Mouse (Mus musculus) liver, embryonic 16.5 days (tissue): ENCODE data around the gene Ifitm3. TPM values are rescaled to one million over a fixed set of nuclear protein-coding genes. Genes with fewer than 3 reads are reported as not detected.

Experiments
- ATAC-seq: fragments of 200-750 bp; cut with Nextera tagmentation; 2 replicates; pipeline ENCODE4 v1.8.0; 2017; ENCODE audit warnings: low read depth, mild to moderate bottlenecking, moderate number of reproducible peaks, moderate library complexity
- H3K27ac ChIP-seq: fragments of 300-500 bp; sonication (generic); 2 replicates; pipeline ENCODE4 v1.5.1; 2014; ENCODE audit warnings: mild to moderate bottlenecking, low read length
- H3K27me3 ChIP-seq: fragments of 300-500 bp; sonication (generic); 2 replicates; pipeline ENCODE4 v1.6.1; 2014; ENCODE audit warnings: low read depth, low read length, mixed read lengths; ENCODE audit not compliant: control insufficient read depth, insufficient read depth
- H3K36me3 ChIP-seq: fragments of 300-500 bp; sonication (generic); 2 replicates; pipeline ENCODE4 v1.6.1; 2014; ENCODE audit warnings: mild to moderate bottlenecking; ENCODE audit not compliant: control insufficient read depth, insufficient read depth
- H3K4me1 ChIP-seq: fragments of 300-500 bp; sonication (generic); 2 replicates; pipeline ENCODE4 v1.6.1; 2014; ENCODE audit warnings: low read depth, low read length, mixed read lengths; ENCODE audit not compliant: control insufficient read depth
- H3K4me2 ChIP-seq: fragments of 300-500 bp; sonication (generic); 2 replicates; pipeline ENCODE4 v1.6.1; 2014; ENCODE audit warnings: low read depth, low read length, mixed read lengths
- H3K4me3 ChIP-seq: fragments of 300-500 bp; sonication (generic); 2 replicates; pipeline ENCODE4 v1.5.1; 2014; ENCODE audit warnings: low read depth, mild to moderate bottlenecking, low read length
- H3K9ac ChIP-seq: fragments of 300-500 bp; sonication (generic); 2 replicates; pipeline ENCODE4 v1.6.1; 2014; ENCODE audit warnings: low read depth, low read length
- H3K9me3 ChIP-seq: fragments of 300-500 bp; sonication (generic); replicated peaks from 2 replicates; pipeline ENCODE4 v1.6.1; 2016; ENCODE audit warnings: low read length; ENCODE audit not compliant: control insufficient read depth
- WGBS: fragments of 180-500 bp; shearing (Covaris S2); extraction: QIAGEN DNeasy Blood & Tissue Kit; methylation state at CpG from one replicate; pipeline ENCODE4 v1.1.7; 2014; ENCODE audit not compliant: insufficient replicate concordance; 5-methylcytosine and 5-hydroxymethylcytosine counted together
- polyA plus RNA-seq: library from polyadenylated mRNA; unstranded; fragments of >200 nt; fragmentation: Nextera tagmentation; extraction: Ambion mirVana; gene quantifications from 2 replicates; pipeline ENCODE4 v1.2.1, GENCODE M21; 2015

Gene Ifitm3
- polyA plus RNA-seq, 1 experiment from 2014 or later = 76.2 TPM

- Histone ChIP-seq H3K4me3 (no peak overlapping the region), H3K4me1 (peaks cover 24% of the 10 kb centered on the region), H3K9ac (no peak overlapping the region), H3K4me2 (no peak overlapping the region), H3K36me3 (no peaks in the 10 kb centered on the region), H3K27me3 (no peaks in the 10 kb centered on the region), H3K9me3 (no peaks in the 10 kb centered on the region), H3K27ac (no peak overlapping the region)
- 62% methylated on average over 2 of the region's 2 CpGs for WGBS
- ATAC-seq = no peak
Observed at GRCm38 (mm10) chr7:141049326-141049725, 38.8 kb upstream of the Ifitm3 start.

- peaks cover 26% of the 10 kb centered on the region for H3K4me1 ChIP-seq
- peak overlapping the region; percentile 83 for H3K4me2 ChIP-seq
- WGBS = 4% methylated on average over 21 of the region's 21 CpGs
- ATAC-seq = peak; percentile 83
- no peaks in the 10 kb centered on the region for H3K27me3 ChIP-seq
- H3K9me3 ChIP-seq = no peaks in the 10 kb centered on the region
- no peaks in the 10 kb centered on the region for H3K36me3 ChIP-seq
- H3K4me3 ChIP-seq = peak overlapping the region; percentile 53
- peak overlapping the region; percentile 71 for H3K27ac ChIP-seq
- H3K9ac ChIP-seq = peak overlapping the region; percentile 47
Observed at GRCm38 (mm10) chr7:141048226-141049218, 38.0 kb upstream of the Ifitm3 start.

DNA sequence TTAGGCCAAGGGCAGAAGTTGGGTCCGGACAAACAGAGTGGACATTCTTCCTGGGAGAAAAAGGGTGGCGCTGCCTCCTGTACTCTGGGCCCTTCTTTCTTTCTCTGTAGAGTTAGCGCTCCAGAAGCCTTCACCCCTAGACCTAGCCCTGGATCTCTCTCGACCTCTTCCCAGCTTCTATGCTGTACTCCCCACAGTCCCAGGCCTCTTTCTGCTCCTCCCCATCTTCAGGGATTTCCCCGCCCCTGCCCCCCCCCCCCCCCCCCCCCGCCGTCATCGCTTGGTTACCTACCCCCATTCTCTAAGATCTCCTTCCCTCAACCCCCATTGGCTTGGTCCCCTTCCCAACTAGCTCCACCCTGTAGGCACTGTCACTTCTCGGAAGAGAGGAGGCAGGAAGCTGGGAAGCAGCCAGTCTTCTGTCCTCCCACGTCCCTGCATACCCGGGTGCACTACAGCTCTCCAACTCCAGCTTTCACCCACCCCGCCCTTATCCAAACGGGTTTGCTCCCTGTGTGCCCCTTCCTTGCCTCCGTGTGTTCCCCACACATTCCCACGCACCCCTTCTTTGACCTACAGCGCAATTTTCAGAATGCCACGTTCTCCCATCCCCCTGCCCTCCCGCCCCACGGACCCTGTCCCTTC is 37.1 kb upstream of the Ifitm3 start:
- Histone ChIP-seq H3K27me3 (no peaks in the 10 kb centered on the region), H3K4me2 (peak overlapping the region; percentile 83), H3K36me3 (no peaks in the 10 kb centered on the region), H3K27ac (peak overlapping the region; percentile 76), H3K4me1 (peaks cover 35% of the 10 kb centered on the region), H3K9ac (peak overlapping the region; percentile 47), H3K4me3 (peak overlapping the region; percentile 53), H3K9me3 (no peaks in the 10 kb centered on the region)
- peak; percentile 70 for ATAC-seq
- 9% methylated on average over 15 of the region's 19 CpGs for WGBS

DNA sequence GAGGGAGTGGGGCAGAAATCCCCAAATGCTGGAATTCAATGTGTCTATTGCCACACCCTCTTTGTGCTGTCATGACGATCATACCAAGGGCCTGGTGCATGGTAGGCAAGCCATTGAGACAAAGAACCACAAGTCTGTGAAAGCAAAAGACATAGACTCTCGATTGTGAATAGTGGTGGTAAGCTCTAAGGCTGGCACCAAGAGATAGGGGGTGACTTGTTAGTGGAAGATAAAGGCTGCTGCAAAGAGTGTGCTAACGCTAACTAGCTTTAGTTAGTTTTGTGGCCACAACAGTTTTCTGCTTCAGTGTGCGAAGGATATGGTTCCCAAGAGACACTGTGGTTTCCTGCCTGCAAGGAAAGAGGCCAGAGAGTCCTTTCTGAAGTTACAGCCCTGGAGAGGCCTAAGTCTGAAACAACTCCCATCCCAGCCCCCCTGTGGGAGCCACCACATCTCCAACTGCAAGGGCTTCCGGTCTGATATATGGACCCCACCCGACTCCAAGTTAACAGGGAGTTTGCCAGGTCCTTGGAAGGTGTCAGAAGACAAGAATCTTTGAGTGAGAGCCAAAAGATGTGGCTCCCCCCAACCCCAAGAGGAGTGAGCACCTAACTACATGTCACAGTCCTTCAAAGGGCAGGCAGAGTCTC is 36.5 kb upstream of the Ifitm3 start:
- peak overlapping the region; percentile 76 for H3K27ac ChIP-seq
- no peaks in the 10 kb centered on the region for H3K27me3 ChIP-seq
- WGBS = 21% methylated on average over 6 of the region's 6 CpGs
- H3K36me3 ChIP-seq = no peaks in the 10 kb centered on the region
- peak overlapping the region; percentile 19; the same call in 1 of the 2 replicates for H3K9ac ChIP-seq
- H3K4me3 ChIP-seq = peak overlapping the region; percentile 53; the same call in 1 of the 2 replicates
- peaks cover 39% of the 10 kb centered on the region for H3K4me1 ChIP-seq
- no peaks in the 10 kb centered on the region for H3K9me3 ChIP-seq
- ATAC-seq = peak; percentile 54
- peak overlapping the region; percentile 83 for H3K4me2 ChIP-seq

GRCm38 (mm10) chr7:141042539-141042938 is 32.0 kb upstream of the Ifitm3 start:
- WGBS = 15% methylated on average over 4 of the region's 4 CpGs
- H3K4me2 ChIP-seq = peak overlapping the region; percentile 12; the same call in 1 of the 2 replicates
- H3K4me1 ChIP-seq = peaks cover 48% of the 10 kb centered on the region

DNA sequence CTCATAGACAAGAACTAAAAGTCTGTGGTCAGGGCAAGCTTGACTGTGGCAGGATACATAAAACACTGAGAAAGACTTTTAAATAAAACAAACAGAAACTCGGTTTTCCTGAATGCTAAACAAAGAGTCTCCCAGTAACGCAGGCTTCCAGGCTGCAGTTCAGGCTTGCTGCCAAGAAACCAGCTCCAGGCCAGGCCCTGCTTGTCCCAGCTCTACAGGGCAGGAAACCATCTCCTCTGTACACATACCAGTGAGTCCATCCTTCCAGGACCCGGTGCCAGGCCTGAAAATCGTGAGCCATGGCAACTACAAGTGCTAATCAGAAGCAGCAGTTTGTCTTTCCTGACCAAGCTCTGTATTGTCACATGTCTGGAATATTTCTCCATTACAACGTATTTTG is 31.1 kb upstream of the Ifitm3 start:
- Histone ChIP-seq H3K9ac (no peak overlapping the region), H3K36me3 (no peaks in the 10 kb centered on the region), H3K4me1 (peaks cover 40% of the 10 kb centered on the region), H3K9me3 (no peaks in the 10 kb centered on the region), H3K27ac (peak overlapping the region; percentile 35; the same call in 1 of the 2 replicates), H3K27me3 (no peaks in the 10 kb centered on the region), H3K4me3 (no peak overlapping the region), H3K4me2 (no peak overlapping the region)
- 31% methylated on average over 5 of the region's 5 CpGs for WGBS
- ATAC-seq = no peak; the same call in 1 of the 2 replicates

More at GRCm38 (mm10) chr7:141042539-141042938, 32.0 kb upstream of the Ifitm3 start:
- H3K27ac ChIP-seq = peak overlapping the region; percentile 65
- H3K36me3 ChIP-seq = no peaks in the 10 kb centered on the region
- H3K4me3 ChIP-seq = no peak overlapping the region
- H3K27me3 ChIP-seq = no peaks in the 10 kb centered on the region
- no peaks in the 10 kb centered on the region for H3K9me3 ChIP-seq
- ATAC-seq = peak; percentile 57
- H3K9ac ChIP-seq = no peak overlapping the region

DNA sequence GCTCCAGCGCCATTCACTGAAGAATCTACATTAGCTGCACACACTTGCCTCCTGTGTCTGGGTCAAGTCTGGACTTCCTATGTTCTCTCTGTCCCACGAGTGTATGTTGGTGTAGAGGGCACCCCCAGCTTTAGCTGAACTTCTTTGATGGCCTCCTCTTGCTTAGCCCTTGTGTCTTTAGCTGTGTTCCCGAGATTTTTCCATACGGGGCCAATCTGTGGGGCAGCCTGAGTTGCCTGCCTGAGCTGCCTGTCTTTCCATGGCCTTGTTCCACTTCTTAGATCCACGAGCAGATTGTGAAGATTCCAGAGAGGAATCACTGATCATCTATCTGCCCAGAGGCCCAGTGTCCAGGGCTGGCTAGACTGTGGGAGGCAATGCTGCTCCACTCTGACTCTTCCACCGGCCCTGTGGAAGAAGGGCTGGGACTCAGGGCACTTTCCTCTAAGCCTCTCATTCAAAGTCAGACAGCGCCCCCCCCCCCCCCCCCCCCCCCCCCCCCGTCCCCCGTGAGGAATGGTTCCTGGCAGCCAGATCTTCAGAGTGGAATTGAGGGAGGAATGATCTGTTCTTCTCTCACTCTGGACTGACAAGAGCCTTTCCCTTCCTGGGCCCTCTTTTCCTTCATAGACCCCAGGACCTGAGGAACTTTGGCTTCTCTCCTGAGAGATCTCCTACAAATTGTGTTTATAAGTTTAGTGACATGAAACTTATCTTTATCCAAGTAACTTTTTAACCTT is 30.5 kb upstream of the Ifitm3 start:
- Histone ChIP-seq H3K9ac (no peak overlapping the region), H3K4me1 (peaks cover 36% of the 10 kb centered on the region), H3K36me3 (no peaks in the 10 kb centered on the region), H3K9me3 (no peaks in the 10 kb centered on the region), H3K4me3 (no peak overlapping the region), H3K27me3 (no peaks in the 10 kb centered on the region), H3K27ac (peak overlapping the region; percentile 4; the same call in 1 of the 2 replicates), H3K4me2 (no peak overlapping the region)
- ATAC-seq = no peak
- 63% methylated on average over 6 of the region's 9 CpGs for WGBS

DNA sequence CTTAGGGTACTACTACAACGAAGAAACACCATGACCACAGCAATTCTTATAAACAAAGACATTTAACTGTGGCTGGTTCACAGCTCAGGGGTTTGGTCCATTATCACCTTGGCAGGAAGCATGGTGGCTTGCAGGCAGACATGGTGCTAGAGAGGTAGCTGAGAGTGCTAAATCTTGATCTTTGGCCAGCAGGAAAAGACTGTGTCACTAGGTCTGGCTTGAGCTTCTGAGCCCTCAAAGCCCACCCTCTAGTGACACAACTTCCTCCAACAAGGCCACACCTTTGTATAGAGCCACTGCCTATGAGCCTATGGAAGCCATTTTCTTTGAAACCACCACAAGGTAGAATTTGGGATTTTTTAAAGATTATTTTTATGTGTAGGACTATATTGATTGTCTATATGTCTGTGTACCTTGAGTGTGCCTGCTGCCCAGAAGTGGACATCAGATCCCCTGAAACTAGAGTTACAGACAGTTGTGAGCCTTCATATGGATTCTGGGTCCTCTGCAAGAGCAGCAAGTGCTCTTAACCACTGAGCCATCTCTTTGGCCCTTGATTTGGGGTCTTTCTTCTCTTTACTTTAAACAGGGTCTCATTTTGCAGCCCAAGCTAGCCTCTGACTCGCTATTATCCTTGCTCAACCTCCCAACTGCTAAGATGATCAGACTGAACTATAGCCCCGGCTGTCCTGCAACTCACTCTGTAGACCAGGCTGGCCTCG is 29.0 kb upstream of the Ifitm3 start:
- no peaks in the 10 kb centered on the region for H3K9me3 ChIP-seq
- no peak overlapping the region for H3K4me3 ChIP-seq
- H3K4me1 ChIP-seq = peaks cover 36% of the 10 kb centered on the region
- ATAC-seq = no peak
- no peaks in the 10 kb centered on the region for H3K36me3 ChIP-seq
- no peak overlapping the region for H3K27ac ChIP-seq
- no peaks in the 10 kb centered on the region for H3K27me3 ChIP-seq
- H3K4me2 ChIP-seq = no peak overlapping the region
- WGBS = 75% methylated on average over 4 of the region's 4 CpGs
- H3K9ac ChIP-seq = no peak overlapping the region
